18 mouse cellular contexts compared by ENCODE assay signal in genomic region chr1:45541161-45541560, GRCm38 (mm10). TPM values are rescaled to one million over a fixed set of nuclear protein-coding genes. Genes with fewer than 3 reads are reported as not detected.
A peak's percentile ranks its signal among the peaks of the same experiment; 100 is the strongest.
DNase-seq lines count a peak whose midpoint lies in the region; ATAC-seq and TF ChIP-seq lines count a peak whose summit lies in the region.
"Had no signal": no experiment of that assay in that cellular context is flagged by ENCODE, and none has a peak within 500 bp of the region (broad histone marks: within the 10 kb centered on the region; RNA-seq: fewer than 3 reads in every experiment).

No protein-coding gene starts in this region.

- WGBS in lung, embryonic 14.5 days, result 16% methylated on average over 2 of the region's 2 CpGs
- 14% methylated on average over 2 of the region's 2 CpGs for whole genome bisulfite sequencing in lung, postnatal 0 days

- 0 out of 2 replicates have a peak, but pooled peaks have one; percentile 33 for ATAC-seq in lung, embryonic 14.5 days (ENCODE audit: insufficient read depth)
- ATAC-seq in lung, postnatal 0 days, result peak; percentile 53
- no peak for ATAC-seq in monocyte, adult 5-6 weeks (replicated peaks; ENCODE audit: insufficient number of reproducible peaks, low FRiP score, low TSS enrichment, poor library complexity, severe bottlenecking)
- ATAC-seq: forebrain, embryonic 15.5 days; midbrain, embryonic 16.5 days had no signal

- H3K4me1 ChIP-seq in lung, embryonic 14.5 days (ENCODE audit: insufficient read depth), result no peaks in the 10 kb centered on the region
- no peaks in the 10 kb centered on the region for H3K4me1 ChIP-seq in lung, postnatal 0 days (ENCODE audit: insufficient read depth, low read depth, low read length)
- H3K4me1 ChIP-seq: forebrain, embryonic 15.5 days; kidney, embryonic 15.5 days; megakaryocyte, embryonic 14.5 days had no signal

- no peaks in the 10 kb centered on the region for H3K36me3 ChIP-seq in lung, embryonic 14.5 days (ENCODE audit: insufficient read depth)
- no peaks in the 10 kb centered on the region for H3K36me3 ChIP-seq in lung, postnatal 0 days (ENCODE audit: insufficient read depth, low read length)
- H3K36me3 ChIP-seq: forebrain, embryonic 15.5 days; heart, embryonic 13.5 days; kidney, embryonic 15.5 days had no signal

- H3K27ac ChIP-seq in lung, embryonic 14.5 days (ENCODE audit: low read depth), result no peak overlapping the region
- H3K27ac ChIP-seq in lung, postnatal 0 days (ENCODE audit: low read length), result 0 out of 2 replicates have a peak overlapping the region, but pooled peaks have one; percentile 11
- H3K27ac ChIP-seq: forebrain, embryonic 15.5 days; heart, embryonic 13.5 days; liver, embryonic 14.5 days had no signal

- H3K4me2 ChIP-seq in lung, embryonic 14.5 days, result peak overlapping the region; percentile 13
- peak overlapping the region; percentile 8; the same call in 1 of the 2 replicates for H3K4me2 ChIP-seq in lung, postnatal 0 days (replicated peaks; ENCODE audit: low read depth, low read length)
- H3K4me2 ChIP-seq: forebrain, embryonic 15.5 days; heart, embryonic 13.5 days; kidney, embryonic 15.5 days had no signal

- peak; percentile 81 for TF ChIP-seq EP300 in lung, postnatal 0 days (IDR thresholded peaks at IDR 0.05)

- TF ChIP-seq CTCF in lung, embryonic 14.5 days (IDR thresholded peaks at IDR 0.05; ENCODE audit: low read depth), result no peak
- TF ChIP-seq CTCF in lung, postnatal 0 days (IDR thresholded peaks at IDR 0.05), result no peak

- DNase-seq in lung, embryonic 14.5 days, result peak; percentile 56
- no peak for DNase-seq in lung, postnatal 25 days (ENCODE audit: low spot score)
- DNase-seq in adipocyte (ENCODE audit: low spot score), result peak; percentile 65
- DNase-seq in lung, postnatal 0 days (ENCODE audit: low spot score), result peak; percentile 68
- DNase-seq in adrenal gland, postnatal 10 days, result no peak
- no peak for DNase-seq in heart, postnatal 4 days
- DNase-seq: cerebellum, adult 9-11 months; right cerebral cortex, adult 18-20 months had no signal

- H3K9ac ChIP-seq in lung, embryonic 14.5 days, result no peak overlapping the region
- no peak overlapping the region for H3K9ac ChIP-seq in lung, postnatal 0 days (replicated peaks; ENCODE audit: low read depth)
- H3K9ac ChIP-seq: forebrain, embryonic 15.5 days; heart, embryonic 13.5 days; kidney, embryonic 15.5 days; liver, embryonic 14.5 days had no signal

- H3K27me3 ChIP-seq in lung, embryonic 14.5 days (ENCODE audit: insufficient read depth, low read length), result no peaks in the 10 kb centered on the region
- H3K27me3 ChIP-seq in lung, postnatal 0 days (replicated peaks; ENCODE audit: insufficient read depth, low read length), result no peaks in the 10 kb centered on the region
- H3K27me3 ChIP-seq: forebrain, embryonic 15.5 days; heart, embryonic 13.5 days; kidney, embryonic 15.5 days; megakaryocyte, embryonic 14.5 days had no signal

- H3K9me3 ChIP-seq in lung, embryonic 14.5 days (ENCODE audit: low read depth, low read length), result no peaks in the 10 kb centered on the region
- no peaks in the 10 kb centered on the region for H3K9me3 ChIP-seq in lung, postnatal 0 days (ENCODE audit: low read length)
- H3K9me3 ChIP-seq: forebrain, embryonic 15.5 days; heart, embryonic 13.5 days; kidney, embryonic 15.5 days had no signal

- no peak overlapping the region for H3K4me3 ChIP-seq in lung, embryonic 14.5 days (ENCODE audit: low read depth, low read length)
- H3K4me3 ChIP-seq in lung, postnatal 0 days (ENCODE audit: low read depth, low read length), result no peak overlapping the region
- H3K4me3 ChIP-seq: erythroblast, embryonic 14.5 days; forebrain, embryonic 15.5 days; heart, embryonic 13.5 days; kidney, embryonic 15.5 days; megakaryocyte, embryonic 14.5 days had no signal

RNA-seq across cellular contexts. Expression of gene Col5a2, which starts 38.1 kb away (rescaled TPM):
- 87.0 and 89.5 TPM in 2 replicates for polyA plus RNA-seq in lung, embryonic 14.5 days (2014; fragmentation: Nextera tagmentation; extraction: Ambion mirVana)
- 51.8 and 57.6 TPM in 2 replicates for polyA plus RNA-seq in lung, postnatal 0 days (2015; fragmentation: Nextera tagmentation; extraction: Ambion mirVana)
- total RNA-seq in adrenal gland, postnatal 10 days (2021), result 10 to 100 TPM; 58.2 to 75.6 TPM
- not detected in 3 replicates for total RNA-seq in monocyte, adult 5-6 weeks (2017)
- 100 to 1,000 TPM; 123 to 128 TPM for total RNA-seq in heart, postnatal 4 days (2021)
- total RNA-seq: granulocyte monocyte progenitor cell, adult 5-6 weeks; hematopoietic stem cell, adult 5-6 weeks had no signal

Comparison
In these comparisons a context has a peak if more than half of its experiments do, and no peak if none do; other contexts are left out.
1. DNase-seq: peak in lung, embryonic 14.5 days (single experiment), adipocyte (single experiment) and lung, postnatal 0 days (single experiment); none in lung, postnatal 25 days (single experiment), adrenal gland, postnatal 10 days (single experiment) and heart, postnatal 4 days (single experiment).
2. RNA of gene Col5a2, which starts 38.1 kb away (total RNA-seq): 123 to 128 TPM in heart, postnatal 4 days and 58.2 to 75.6 TPM in adrenal gland, postnatal 10 days; not detected in monocyte, adult 5-6 weeks; every median in the first group is over 10 times any median in the second.